Mouse (Mus musculus): Measurements from ENCODE around the gene Snx29. TPM values are rescaled to one million over a fixed set of nuclear protein-coding genes. Genes with fewer than 3 reads are reported as not detected.

The Snx29 gene
- total RNA-seq, 1 experiment, result 9.6 TPM

GRCm38 (mm10) chr16:11772318-11772717 lies 449.6 kb downstream of the Snx29 start:
- Histone ChIP-seq H3K9ac (ENCODE audit: insufficient read depth, low read depth, low read length, poor library complexity, severe bottlenecking) (no peak overlapping the region), H3K36me3 (ENCODE audit: control insufficient read depth, insufficient read depth, low read length, poor library complexity, severe bottlenecking) (no peaks in the 10 kb centered on the region), H3K27ac (ENCODE audit: insufficient read depth, low read depth, low read length, poor library complexity, severe bottlenecking) (no peak overlapping the region), H3K9me3 (ENCODE audit: control insufficient read depth, insufficient read depth, low read depth, low read length) (no peaks in the 10 kb centered on the region; the same call in 1 of the 2 replicates), H3K4me3 (ENCODE audit: insufficient read depth in 1 of 2, low read depth in 1 of 2, low read length in 2 of 2, poor library complexity in 1 of 2, severe bottlenecking in 1 of 2) (no peak overlapping the region), H3K4me1 (ENCODE audit: control insufficient read depth in 2 of 2, insufficient read depth in 2 of 2, low read length in 2 of 2, poor library complexity in 1 of 2) (no peaks in the 10 kb centered on the region)
- no peak for DNase-seq (ENCODE audit: low read depth, low spot score)
- in situ Hi-C loops (cut with MboI; ENCODE audit: low sequenced_read_pairs in 2 of 2, unreplicated experiment in 2 of 2), result no loop called here
- TF ChIP-seq MAFK (IDR thresholded peaks at IDR 0.05; ENCODE audit: insufficient read depth, low read depth, low read length) (no peak), HCFC1 (IDR thresholded peaks at IDR 0.05; ENCODE audit: borderline replicate concordance, insufficient read depth, low read length) (no peak), ZNF384 (IDR thresholded peaks at IDR 0.05; ENCODE audit: low read depth, low read length) (no peak), CHD2 (IDR thresholded peaks at IDR 0.05; ENCODE audit: low read depth, low read length) (no peak), ZC3H11A (IDR thresholded peaks at IDR 0.05; ENCODE audit: borderline replicate concordance, low read depth, low read length) (no peak)

GRCm38 (mm10) chr16:11774321-11774720 lies 451.6 kb downstream of the Snx29 start:
- no peaks in the 10 kb centered on the region; the same call in 1 of the 2 replicates for H3K9me3 ChIP-seq (ENCODE audit: control insufficient read depth, insufficient read depth, low read depth, low read length)
- H3K36me3 ChIP-seq (ENCODE audit: control insufficient read depth, insufficient read depth, low read length, poor library complexity, severe bottlenecking), result no peaks in the 10 kb centered on the region
- in situ Hi-C loops (cut with MboI; ENCODE audit: low sequenced_read_pairs in 2 of 2, unreplicated experiment in 2 of 2), result no loop called here
- DNase-seq (ENCODE audit: low read depth, low spot score), result no peak
- no peak overlapping the region for H3K4me3 ChIP-seq (ENCODE audit: insufficient read depth in 1 of 2, low read depth in 1 of 2, low read length in 2 of 2, poor library complexity in 1 of 2, severe bottlenecking in 1 of 2)
- H3K27ac ChIP-seq (ENCODE audit: insufficient read depth, low read depth, low read length, poor library complexity, severe bottlenecking), result no peak overlapping the region
- no peak for TF ChIP-seq ZNF384 (IDR thresholded peaks at IDR 0.05; ENCODE audit: low read depth, low read length)
- TF ChIP-seq MAFK (IDR thresholded peaks at IDR 0.05; ENCODE audit: insufficient read depth, low read depth, low read length), result no peak
- TF ChIP-seq CHD2 (IDR thresholded peaks at IDR 0.05; ENCODE audit: low read depth, low read length), result no peak
- TF ChIP-seq HCFC1 (IDR thresholded peaks at IDR 0.05; ENCODE audit: borderline replicate concordance, insufficient read depth, low read length), result no peak
- TF ChIP-seq ZC3H11A (IDR thresholded peaks at IDR 0.05; ENCODE audit: borderline replicate concordance, low read depth, low read length), result no peak
- H3K9ac ChIP-seq (ENCODE audit: insufficient read depth, low read depth, low read length, poor library complexity, severe bottlenecking), result no peak overlapping the region
- H3K4me1 ChIP-seq (ENCODE audit: control insufficient read depth in 2 of 2, insufficient read depth in 2 of 2, low read length in 2 of 2, poor library complexity in 1 of 2), result no peaks in the 10 kb centered on the region

- H3K4me3 ChIP-seq (ENCODE audit: insufficient read depth in 1 of 2, low read depth in 1 of 2, low read length in 2 of 2, poor library complexity in 1 of 2, severe bottlenecking in 1 of 2), result no peak overlapping the region
- in situ Hi-C loops (cut with MboI; ENCODE audit: low sequenced_read_pairs in 2 of 2, unreplicated experiment in 2 of 2), result no loop called here
- TF ChIP-seq HCFC1 (IDR thresholded peaks at IDR 0.05; ENCODE audit: borderline replicate concordance, insufficient read depth, low read length) (no peak), ZNF384 (IDR thresholded peaks at IDR 0.05; ENCODE audit: low read depth, low read length) (no peak), ZC3H11A (IDR thresholded peaks at IDR 0.05; ENCODE audit: borderline replicate concordance, low read depth, low read length) (no peak), MAFK (IDR thresholded peaks at IDR 0.05; ENCODE audit: insufficient read depth, low read depth, low read length) (no peak), CHD2 (IDR thresholded peaks at IDR 0.05; ENCODE audit: low read depth, low read length) (no peak)
- no peaks in the 10 kb centered on the region for H3K9me3 ChIP-seq (ENCODE audit: control insufficient read depth, insufficient read depth, low read depth, low read length)
- no peaks in the 10 kb centered on the region for H3K4me1 ChIP-seq (ENCODE audit: control insufficient read depth in 2 of 2, insufficient read depth in 2 of 2, low read length in 2 of 2, poor library complexity in 1 of 2)
- H3K36me3 ChIP-seq (ENCODE audit: control insufficient read depth, insufficient read depth, low read length, poor library complexity, severe bottlenecking), result no peaks in the 10 kb centered on the region
- H3K9ac ChIP-seq (ENCODE audit: insufficient read depth, low read depth, low read length, poor library complexity, severe bottlenecking), result no peak overlapping the region
- no peak overlapping the region for H3K27ac ChIP-seq (ENCODE audit: insufficient read depth, low read depth, low read length, poor library complexity, severe bottlenecking)
- DNase-seq (ENCODE audit: low read depth, low spot score), result no peak
Measured at GRCm38 (mm10) chr16:11776528-11776927, 453.8 kb downstream of the Snx29 start.

- Histone ChIP-seq H3K4me1 (ENCODE audit: control insufficient read depth in 2 of 2, insufficient read depth in 2 of 2, low read length in 2 of 2, poor library complexity in 1 of 2) (no peaks in the 10 kb centered on the region), H3K9ac (ENCODE audit: insufficient read depth, low read depth, low read length, poor library complexity, severe bottlenecking) (no peak overlapping the region), H3K9me3 (ENCODE audit: control insufficient read depth, insufficient read depth, low read depth, low read length) (no peaks in the 10 kb centered on the region), H3K27ac (ENCODE audit: insufficient read depth, low read depth, low read length, poor library complexity, severe bottlenecking) (no peak overlapping the region), H3K4me3 (ENCODE audit: insufficient read depth in 1 of 2, low read depth in 1 of 2, low read length in 2 of 2, poor library complexity in 1 of 2, severe bottlenecking in 1 of 2) (no peak overlapping the region), H3K36me3 (ENCODE audit: control insufficient read depth, insufficient read depth, low read length, poor library complexity, severe bottlenecking) (no peaks in the 10 kb centered on the region)
- TF ChIP-seq HCFC1 (IDR thresholded peaks at IDR 0.05; ENCODE audit: borderline replicate concordance, insufficient read depth, low read length) (no peak), ZNF384 (IDR thresholded peaks at IDR 0.05; ENCODE audit: low read depth, low read length) (no peak), ZC3H11A (IDR thresholded peaks at IDR 0.05; ENCODE audit: borderline replicate concordance, low read depth, low read length) (no peak), MAFK (IDR thresholded peaks at IDR 0.05; ENCODE audit: insufficient read depth, low read depth, low read length) (no peak), CHD2 (IDR thresholded peaks at IDR 0.05; ENCODE audit: low read depth, low read length) (no peak)
- in situ Hi-C loops (cut with MboI; ENCODE audit: low sequenced_read_pairs in 2 of 2, unreplicated experiment in 2 of 2), result no loop called here
- DNase-seq (ENCODE audit: low read depth, low spot score), result no peak
Measured at GRCm38 (mm10) chr16:11778191-11778590, 455.5 kb downstream of the Snx29 start.
